Mouse (Mus musculus) embryonic facial prominence, embryonic 12.5 days (tissue): ENCODE data around the gene Zdhhc7. TPM values are rescaled to one million over a fixed set of nuclear protein-coding genes. Genes with fewer than 3 reads are reported as not detected.
A peak's percentile ranks its signal among the peaks of the same experiment; 100 is the strongest.

Experiments
- ATAC-seq: fragments of 200-750 bp; cut with Nextera tagmentation; 2 replicates; pipeline ENCODE4 v1.8.0; 2017; ENCODE audit not compliant: insufficient number of reproducible peaks, insufficient read depth, low FRiP score, low TSS enrichment
- H3K27ac ChIP-seq: fragments of 300-500 bp; sonication (generic); 2 replicates; pipeline ENCODE4 v1.5.1; 2016; ENCODE audit warnings: mild to moderate bottlenecking
- H3K27me3 ChIP-seq: fragments of 300-500 bp; sonication (generic); 2 replicates; pipeline ENCODE4 v1.6.1; 2016; ENCODE audit warnings: mild to moderate bottlenecking, moderate library complexity
- H3K36me3 ChIP-seq: fragments of 300-500 bp; sonication (generic); 2 replicates; pipeline ENCODE4 v1.6.1; 2016; ENCODE audit warnings: mild to moderate bottlenecking
- H3K4me1 ChIP-seq: fragments of 300-500 bp; sonication (generic); 2 replicates; pipeline ENCODE4 v1.6.1; 2016
- H3K4me2 ChIP-seq: fragments of 300-500 bp; sonication (generic); replicated peaks from 2 replicates; pipeline ENCODE4 v1.6.1; 2016; ENCODE audit warnings: mild to moderate bottlenecking, moderate library complexity
- H3K4me3 ChIP-seq: fragments of 300-500 bp; sonication (generic); 2 replicates; pipeline ENCODE4 v1.5.1; 2016; ENCODE audit warnings: mild to moderate bottlenecking
- H3K9ac ChIP-seq: fragments of 300-500 bp; sonication (generic); 2 replicates; pipeline ENCODE4 v1.6.1; 2016; ENCODE audit warnings: mild to moderate bottlenecking, moderate library complexity
- H3K9me3 ChIP-seq: fragments of 300-500 bp; sonication (generic); 2 replicates; pipeline ENCODE4 v1.6.1; 2016; ENCODE audit warnings: mild to moderate bottlenecking, moderate library complexity
- WGBS: fragments of 180-500 bp; shearing (Covaris S2); methylation state at CpG from one replicate; pipeline ENCODE4 v1.1.7; 2016; 5-methylcytosine and 5-hydroxymethylcytosine counted together
- polyA plus RNA-seq: library from polyadenylated mRNA; unstranded; fragments of >200 nt; fragmentation: Nextera tagmentation; extraction: Ambion mirVana; gene quantifications from 2 replicates; pipeline ENCODE4 v1.2.1, GENCODE M21; 2016

Zdhhc7 gene
- polyA plus RNA-seq = 34.7 and 38.9 TPM in 2 replicates

GRCm38 (mm10) chr8:120101068-120101972 is at the start of gene Zdhhc7:
TSS of gene Zdhhc7 (minus strand) at chr8:120101482.
- H3K4me1 ChIP-seq = peaks cover 20% of the 10 kb centered on the region
- H3K27me3 ChIP-seq = no peaks in the 10 kb centered on the region
- H3K9ac ChIP-seq = peak within 1 kb of the TSS; percentile 92
- H3K4me2 ChIP-seq = peak within 1 kb of the TSS; percentile 78
- peak within 1 kb of the TSS; percentile 96 for H3K4me3 ChIP-seq
- ATAC-seq = 0 out of 2 replicates have a peak, but pooled peaks have one; percentile 53
- no peaks in the 10 kb centered on the region for H3K36me3 ChIP-seq
- H3K27ac ChIP-seq = peak within 1 kb of the TSS; percentile 87
- no peaks in the 10 kb centered on the region for H3K9me3 ChIP-seq
- WGBS = under 1% methylated on average over 82 of the region's 88 CpGs

GRCm38 (mm10) chr8:120150028-120150427 is 48.7 kb upstream of the Zdhhc7 start:
- 79% methylated on average over 12 of the region's 12 CpGs for WGBS
- no peak overlapping the region for H3K4me3 ChIP-seq
- H3K9me3 ChIP-seq = no peaks in the 10 kb centered on the region
- ATAC-seq = no peak
- H3K27me3 ChIP-seq = no peaks in the 10 kb centered on the region
- no peak overlapping the region for H3K27ac ChIP-seq
- H3K4me1 ChIP-seq = peaks cover 26% of the 10 kb centered on the region; the same call in 1 of the 2 replicates
- no peak overlapping the region for H3K4me2 ChIP-seq
- no peak overlapping the region for H3K9ac ChIP-seq
- H3K36me3 ChIP-seq = no peaks in the 10 kb centered on the region

- no peak for ATAC-seq
- H3K4me1 ChIP-seq = peaks cover 11% of the 10 kb centered on the region; the same call in 1 of the 2 replicates
- no peaks in the 10 kb centered on the region for H3K36me3 ChIP-seq
- no peak overlapping the region for H3K4me2 ChIP-seq
- WGBS = 63% methylated on average over 1 of the region's 1 CpGs
- no peak overlapping the region for H3K4me3 ChIP-seq
- no peaks in the 10 kb centered on the region for H3K27me3 ChIP-seq
- no peak overlapping the region for H3K27ac ChIP-seq
- no peak overlapping the region for H3K9ac ChIP-seq
- H3K9me3 ChIP-seq = no peaks in the 10 kb centered on the region
Measured at GRCm38 (mm10) chr8:120146051-120146450, 44.8 kb upstream of the Zdhhc7 start.

GRCm38 (mm10) chr8:120144652-120145301 is 43.5 kb upstream of the Zdhhc7 start:
- Histone ChIP-seq H3K9ac (0 out of 2 replicates have a peak overlapping the region, but pooled peaks have one; percentile 5), H3K27me3 (no peaks in the 10 kb centered on the region), H3K27ac (no peak overlapping the region), H3K4me1 (peaks cover 10% of the 10 kb centered on the region; the same call in 1 of the 2 replicates), H3K4me2 (no peak overlapping the region), H3K9me3 (no peaks in the 10 kb centered on the region), H3K4me3 (no peak overlapping the region), H3K36me3 (no peaks in the 10 kb centered on the region)
- WGBS = 57% methylated on average over 12 of the region's 12 CpGs
- 0 out of 2 replicates have a peak, but pooled peaks have one; percentile 23 for ATAC-seq

GRCm38 (mm10) chr8:120143911-120144651 is 42.8 kb upstream of the Zdhhc7 start:
- Histone ChIP-seq H3K4me3 (no peak overlapping the region), H3K36me3 (no peaks in the 10 kb centered on the region), H3K27ac (no peak overlapping the region), H3K9ac (0 out of 2 replicates have a peak overlapping the region, but pooled peaks have one; percentile 5), H3K27me3 (no peaks in the 10 kb centered on the region), H3K4me1 (peaks cover 10% of the 10 kb centered on the region; the same call in 1 of the 2 replicates), H3K9me3 (no peaks in the 10 kb centered on the region), H3K4me2 (no peak overlapping the region)
- 65% methylated on average over 15 of the region's 15 CpGs for WGBS
- 0 out of 2 replicates have a peak, but pooled peaks have one; percentile 4 for ATAC-seq

GRCm38 (mm10) chr8:120140769-120141168 is 39.5 kb upstream of the Zdhhc7 start:
- no peaks in the 10 kb centered on the region for H3K36me3 ChIP-seq
- peaks cover 10% of the 10 kb centered on the region; the same call in 1 of the 2 replicates for H3K4me1 ChIP-seq
- no peak for ATAC-seq
- no peak overlapping the region for H3K27ac ChIP-seq
- no peaks in the 10 kb centered on the region for H3K9me3 ChIP-seq
- no peak overlapping the region for H3K4me2 ChIP-seq
- H3K27me3 ChIP-seq = no peaks in the 10 kb centered on the region
- no peak overlapping the region for H3K4me3 ChIP-seq
- no peak overlapping the region for H3K9ac ChIP-seq
- WGBS = 67% methylated on average over 3 of the region's 3 CpGs

- H3K27me3 ChIP-seq = no peaks in the 10 kb centered on the region
- 88% methylated on average over 2 of the region's 2 CpGs for WGBS
Measured at GRCm38 (mm10) chr8:120138958-120139357, 37.7 kb upstream of the Zdhhc7 start.

GRCm38 (mm10) chr8:120136618-120137017 is 35.3 kb upstream of the Zdhhc7 start:
- Histone ChIP-seq H3K27me3 (no peaks in the 10 kb centered on the region), H3K27ac (no peak overlapping the region), H3K9ac (no peak overlapping the region), H3K4me2 (no peak overlapping the region), H3K36me3 (no peaks in the 10 kb centered on the region), H3K9me3 (no peaks in the 10 kb centered on the region), H3K4me1 (no peaks in the 10 kb centered on the region), H3K4me3 (no peak overlapping the region)
- 65% methylated on average over 7 of the region's 7 CpGs for WGBS
- ATAC-seq = no peak

More at GRCm38 (mm10) chr8:120138958-120139357, 37.7 kb upstream of the Zdhhc7 start:
- Histone ChIP-seq H3K9ac (no peak overlapping the region), H3K4me3 (no peak overlapping the region), H3K36me3 (no peaks in the 10 kb centered on the region), H3K4me2 (no peak overlapping the region), H3K4me1 (no peaks in the 10 kb centered on the region), H3K27ac (no peak overlapping the region), H3K9me3 (no peaks in the 10 kb centered on the region)
- ATAC-seq = no peak

GRCm38 (mm10) chr8:120135687-120136086 is 34.4 kb upstream of the Zdhhc7 start:
- 87% methylated on average over 7 of the region's 7 CpGs for WGBS
- no peaks in the 10 kb centered on the region for H3K9me3 ChIP-seq
- H3K36me3 ChIP-seq = no peaks in the 10 kb centered on the region
- ATAC-seq = no peak
- no peak overlapping the region for H3K9ac ChIP-seq
- H3K4me1 ChIP-seq = no peaks in the 10 kb centered on the region
- H3K4me3 ChIP-seq = no peak overlapping the region
- no peaks in the 10 kb centered on the region for H3K27me3 ChIP-seq
- no peak overlapping the region for H3K4me2 ChIP-seq
- no peak overlapping the region for H3K27ac ChIP-seq

- Histone ChIP-seq H3K36me3 (no peaks in the 10 kb centered on the region), H3K9me3 (no peaks in the 10 kb centered on the region), H3K9ac (no peak overlapping the region), H3K27ac (no peak overlapping the region), H3K4me3 (no peak overlapping the region), H3K4me1 (no peaks in the 10 kb centered on the region), H3K4me2 (no peak overlapping the region), H3K27me3 (no peaks in the 10 kb centered on the region)
- no peak for ATAC-seq
- WGBS = 84% methylated on average over 7 of the region's 7 CpGs
Measured at GRCm38 (mm10) chr8:120133169-120133568, 31.9 kb upstream of the Zdhhc7 start.

- H3K27me3 ChIP-seq = peaks cover 6% of the 10 kb centered on the region; the same call in 1 of the 2 replicates
- no peak overlapping the region for H3K9ac ChIP-seq
- no peak overlapping the region for H3K4me2 ChIP-seq
- no peaks in the 10 kb centered on the region for H3K36me3 ChIP-seq
- no peaks in the 10 kb centered on the region for H3K9me3 ChIP-seq
- 81% methylated on average over 8 of the region's 8 CpGs for WGBS
- H3K4me3 ChIP-seq = no peak overlapping the region
- no peak overlapping the region for H3K27ac ChIP-seq
- H3K4me1 ChIP-seq = peaks cover 9% of the 10 kb centered on the region; the same call in 1 of the 2 replicates
- ATAC-seq = no peak
Measured at GRCm38 (mm10) chr8:120131158-120131557, 29.9 kb upstream of the Zdhhc7 start.
